Mouse (Mus musculus) fat pad, adult 2 months (tissue): Measurements from ENCODE around the gene Hoxd13.

Source experiments
- DNase-seq: peaks from one replicate; pipeline ENCODE4 v3.0.0-alpha.2; 2011; ENCODE audit warnings: low read depth, low spot score; ENCODE audit errors: extremely low read depth

Hoxd13 gene

GRCm38 (mm10) chr2:74704393-74704998 lies 36.4 kb downstream of the Hoxd13 start, which contains the start of gene Hoxd8:
Gene Hoxd8, plus strand, starts transcription at chr2:74704615.
- DNase-seq = no peak

- DNase-seq = no peak
Measured at GRCm38 (mm10) chr2:74704999-74705466, 36.9 kb downstream of the Hoxd13 start.

GRCm38 (mm10) chr2:74705467-74706089 lies 37.5 kb downstream of the Hoxd13 start:
- DNase-seq = no peak

GRCm38 (mm10) chr2:74706393-74706960 lies 38.4 kb downstream of the Hoxd13 start:
- DNase-seq = no peak

- DNase-seq = no peak
Measured at GRCm38 (mm10) chr2:74707599-74707998, 39.5 kb downstream of the Hoxd13 start.

GRCm38 (mm10) chr2:74708676-74709075 lies 40.6 kb downstream of the Hoxd13 start:
- DNase-seq = no peak

GRCm38 (mm10) chr2:74709465-74710419 lies 41.6 kb downstream of the Hoxd13 start:
- no peak for DNase-seq

- DNase-seq = no peak
Measured at GRCm38 (mm10) chr2:74710929-74711543, 42.9 kb downstream of the Hoxd13 start.

- no peak for DNase-seq
Measured at GRCm38 (mm10) chr2:74711721-74712621, 43.9 kb downstream of the Hoxd13 start, which contains the start of the genes Hoxd3 and Hoxd4. Gene Hoxd3, plus strand, starts transcription at chr2:74711927. Gene Hoxd4, plus strand, starts transcription at chr2:74711929.

GRCm38 (mm10) chr2:74713239-74714150 lies 45.4 kb downstream of the Hoxd13 start:
- no peak for DNase-seq

GRCm38 (mm10) chr2:74714156-74714789 lies 46.2 kb downstream of the Hoxd13 start:
- no peak for DNase-seq

GRCm38 (mm10) chr2:74714881-74715280 lies 46.8 kb downstream of the Hoxd13 start:
- DNase-seq = no peak

- no peak for DNase-seq
Measured at GRCm38 (mm10) chr2:74715504-74716241, 47.6 kb downstream of the Hoxd13 start.

- DNase-seq = no peak
Measured at GRCm38 (mm10) chr2:74720384-74720783, 52.3 kb downstream of the Hoxd13 start.

- DNase-seq = no peak
Measured at GRCm38 (mm10) chr2:74720955-74721491, 52.9 kb downstream of the Hoxd13 start.
